Mouse (Mus musculus): ENCODE measurements around the gene Gpr143. TPM values are rescaled to one million over a fixed set of nuclear protein-coding genes. Genes with fewer than 3 reads are reported as not detected.

The Gpr143 gene
- polyA plus RNA-seq, 1 experiment, result not detected

GRCm38 (mm10) chrX:152855076-152855772 lies 73.5 kb downstream of the Gpr143 start:
- WGBS, result 68% methylated on average over 3 of the region's 3 CpGs
- DNase-seq (ENCODE audit: low read depth, low spot score), result no peak

Other genes with a start within 250 kb of the Gpr143 start
- not detected in 2 replicates for gene Cldn34a, start 218.6 kb upstream of the Gpr143 start, polyA plus RNA-seq (2012; rRNA removed)
- 2.9 and 4.2 TPM in 2 replicates for gene Shroom2, start 12.5 kb upstream of the Gpr143 start, polyA plus RNA-seq (2012; rRNA removed)
- gene Usp51, start 224.5 kb downstream of the Gpr143 start, polyA plus RNA-seq (2012; rRNA removed), result not detected in 2 replicates